Comparison of ENCODE assay signal across 8 mouse cellular contexts in genomic region chr13:60479043-60479861, GRCm38 (mm10).
DNase-seq lines count a peak whose midpoint lies in the region; ATAC-seq and TF ChIP-seq lines count a peak whose summit lies in the region.

No protein-coding gene starts in this region.

- no peaks in the 10 kb centered on the region for H3K36me3 ChIP-seq in ES-Bruce4 (ENCODE audit: control insufficient read depth, insufficient read depth, low read length, poor library complexity, severe bottlenecking)
- H3K36me3 ChIP-seq in forebrain, embryonic 11.5 days (ENCODE audit: control insufficient read depth, insufficient read depth, low read length) = no peaks in the 10 kb centered on the region
- no peaks in the 10 kb centered on the region for H3K36me3 ChIP-seq in hindbrain, embryonic 13.5 days

- H3K4me3 ChIP-seq in ES-Bruce4 (ENCODE audit: low read depth, low read length) = no peak overlapping the region
- peak overlapping the region; percentile 19 for H3K4me3 ChIP-seq in forebrain, embryonic 11.5 days (ENCODE audit: low read depth, low read length)
- H3K4me3 ChIP-seq in hindbrain, embryonic 13.5 days = peak overlapping the region; percentile 35

- peak; percentile 68 for DNase-seq in adrenal gland, postnatal 14 days
- DNase-seq in forebrain, embryonic 11.5 days (ENCODE audit: low spot score) = no peak
- DNase-seq in layer of hippocampus, postnatal 36 days = peak; percentile 47 to 60
- peak; percentile 65 for DNase-seq in lung, postnatal 10 days
- peak; percentile 80 to 87 for DNase-seq in right cerebral cortex, postnatal 10 days (ENCODE audit: low spot score in 2 of 2)
- no peak for DNase-seq in spleen, postnatal 10 days (ENCODE audit: low spot score in 2 of 2)

- H3K4me1 ChIP-seq in ES-Bruce4 (ENCODE audit: control insufficient read depth, insufficient read depth, low read length) = no peaks in the 10 kb centered on the region
- peaks cover 16% of the 10 kb centered on the region for H3K4me1 ChIP-seq in forebrain, embryonic 11.5 days (replicated peaks; ENCODE audit: control insufficient read depth, insufficient read depth, low read length)
- peaks cover 20% of the 10 kb centered on the region for H3K4me1 ChIP-seq in hindbrain, embryonic 13.5 days (replicated peaks)

- no peak for TF ChIP-seq POLR2A in ES-Bruce4 (IDR thresholded peaks at IDR 0.05; ENCODE audit: insufficient read depth, low read length)

- WGBS in forebrain, embryonic 11.5 days = 6% methylated on average over 18 of the region's 18 CpGs
- WGBS in hindbrain, embryonic 13.5 days = 9% methylated on average over 18 of the region's 18 CpGs

- TF ChIP-seq EP300 in ES-Bruce4 (IDR thresholded peaks at IDR 0.05; ENCODE audit: insufficient read depth, low read depth, low read length) = no peak

- TF ChIP-seq CTCF in ES-Bruce4 (IDR thresholded peaks at IDR 0.05; ENCODE audit: low read depth, low read length) = peak; percentile 8

- no peaks in the 10 kb centered on the region for H3K27me3 ChIP-seq in ES-Bruce4 (ENCODE audit: control insufficient read depth, insufficient read depth, low read length, poor library complexity, severe bottlenecking)
- peaks cover 6% of the 10 kb centered on the region; the same call in 1 of the 2 replicates for H3K27me3 ChIP-seq in forebrain, embryonic 11.5 days (ENCODE audit: control insufficient read depth, insufficient read depth, low read length)
- H3K27me3 ChIP-seq in hindbrain, embryonic 13.5 days = peaks cover 27% of the 10 kb centered on the region

- peak; percentile 56 for ATAC-seq in forebrain, embryonic 11.5 days (replicated peaks; ENCODE audit: low FRiP score)
- ATAC-seq in hindbrain, embryonic 13.5 days (ENCODE audit: low FRiP score) = 0 out of 2 replicates have a peak, but pooled peaks have one; percentile 34

- H3K27ac ChIP-seq in ES-Bruce4 (ENCODE audit: insufficient read depth, low read length) = no peak overlapping the region
- no peak overlapping the region for H3K27ac ChIP-seq in forebrain, embryonic 11.5 days (ENCODE audit: low read depth, low read length)
- no peak overlapping the region for H3K27ac ChIP-seq in hindbrain, embryonic 13.5 days

- 0 out of 2 replicates have a peak, but pooled peaks cover 4% of the 10 kb centered on the region for H3K9me3 ChIP-seq in ES-Bruce4 (replicated peaks; ENCODE audit: control insufficient read depth, insufficient read depth, low read length, poor library complexity, severe bottlenecking)
- no peaks in the 10 kb centered on the region for H3K9me3 ChIP-seq in forebrain, embryonic 11.5 days (ENCODE audit: control insufficient read depth, low read length)
- no peaks in the 10 kb centered on the region for H3K9me3 ChIP-seq in hindbrain, embryonic 13.5 days

- H3K9ac ChIP-seq in ES-Bruce4 (ENCODE audit: low read depth, poor library complexity, severe bottlenecking) = peak overlapping the region; percentile 56; the same call in 1 of the 2 replicates
- H3K9ac ChIP-seq in forebrain, embryonic 11.5 days (ENCODE audit: low read length) = no peak overlapping the region
- peak overlapping the region; percentile 60; the same call in 1 of the 2 replicates for H3K9ac ChIP-seq in hindbrain, embryonic 13.5 days

- H3K4me2 ChIP-seq in forebrain, embryonic 11.5 days (ENCODE audit: low read depth, low read length, severe bottlenecking) = peak overlapping the region; percentile 49
- H3K4me2 ChIP-seq in hindbrain, embryonic 13.5 days = peak overlapping the region; percentile 70

Comparison
In these comparisons a context has a peak if more than half of its experiments do, and no peak if none do; other contexts are left out.
1. DNase-seq: peak in adrenal gland, postnatal 14 days (single experiment), layer of hippocampus, postnatal 36 days (2 of 2), lung, postnatal 10 days (single experiment) and right cerebral cortex, postnatal 10 days (2 of 2); none in forebrain, embryonic 11.5 days (single experiment) and spleen, postnatal 10 days (0 of 2).